Mouse (Mus musculus) liver (tissue): ENCODE results near the gene Ntng1.

Experiments
- DNase-seq: peaks from one replicate; pipeline ENCODE4 v3.0.0-alpha.2; 2020; ENCODE audit warnings: mixed read lengths

The Ntng1 gene

GRCm38 (mm10) chr3:110054125-110054524 is 89.7 kb downstream of the Ntng1 start:
- no peak for DNase-seq

DNA sequence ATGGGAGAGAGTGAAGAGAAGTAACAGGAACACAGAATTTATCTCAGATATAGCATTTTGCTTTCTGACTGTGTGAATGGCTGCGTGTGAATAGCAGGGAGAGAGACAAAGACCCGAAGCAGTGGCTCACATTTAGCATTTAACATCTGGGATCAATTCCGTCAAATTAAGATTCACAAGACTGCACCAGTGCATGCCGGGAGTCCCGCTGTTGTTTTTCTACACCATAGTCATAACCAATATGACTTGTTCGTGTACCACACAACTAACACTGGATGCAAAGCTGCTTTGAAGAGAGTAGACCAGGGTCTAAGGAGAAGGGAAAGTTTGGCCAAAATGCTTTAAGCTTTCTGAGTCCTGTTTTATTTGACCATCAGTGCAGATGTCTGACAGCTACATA is 95.7 kb downstream of the Ntng1 start:
- no peak for DNase-seq

DNA sequence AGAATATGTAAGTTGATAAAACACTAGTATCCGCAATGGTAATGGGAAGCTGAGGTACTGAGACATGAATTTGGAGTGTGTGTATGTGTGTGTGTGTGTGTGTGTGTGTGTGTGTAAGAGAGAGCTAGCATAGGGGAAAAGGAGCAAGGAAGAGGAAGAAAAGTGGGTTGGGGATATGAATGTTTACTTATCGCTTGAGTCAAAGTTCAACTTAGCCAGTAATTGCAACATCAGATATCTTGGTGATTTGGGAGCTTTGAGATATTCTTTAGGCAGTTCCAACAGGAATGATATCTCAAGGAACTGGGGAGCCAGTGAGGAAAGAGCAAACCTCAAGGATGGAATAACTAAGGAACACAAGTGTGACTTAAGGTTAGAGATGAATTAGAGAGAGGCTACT is 97.1 kb downstream of the Ntng1 start:
- DNase-seq, result no peak

DNA sequence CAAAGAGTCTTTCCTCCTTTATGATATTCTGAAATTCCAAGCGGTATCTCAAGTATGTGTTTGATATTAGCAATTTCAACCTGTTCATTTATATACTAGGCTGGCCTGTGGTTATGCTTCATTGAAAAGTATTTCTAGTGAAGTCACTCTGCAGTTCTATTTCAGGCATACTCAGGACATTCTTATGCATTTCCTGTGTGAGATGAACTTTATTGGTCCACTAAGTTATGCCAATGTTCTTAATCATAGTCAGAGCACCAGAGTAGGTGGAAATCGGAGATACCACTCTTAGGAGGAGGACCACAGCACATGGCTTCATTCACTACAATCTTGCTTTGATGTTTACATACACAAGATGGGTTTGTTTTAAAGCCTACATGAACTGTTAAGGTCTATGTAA is 99.6 kb downstream of the Ntng1 start:
- DNase-seq, result no peak

DNA sequence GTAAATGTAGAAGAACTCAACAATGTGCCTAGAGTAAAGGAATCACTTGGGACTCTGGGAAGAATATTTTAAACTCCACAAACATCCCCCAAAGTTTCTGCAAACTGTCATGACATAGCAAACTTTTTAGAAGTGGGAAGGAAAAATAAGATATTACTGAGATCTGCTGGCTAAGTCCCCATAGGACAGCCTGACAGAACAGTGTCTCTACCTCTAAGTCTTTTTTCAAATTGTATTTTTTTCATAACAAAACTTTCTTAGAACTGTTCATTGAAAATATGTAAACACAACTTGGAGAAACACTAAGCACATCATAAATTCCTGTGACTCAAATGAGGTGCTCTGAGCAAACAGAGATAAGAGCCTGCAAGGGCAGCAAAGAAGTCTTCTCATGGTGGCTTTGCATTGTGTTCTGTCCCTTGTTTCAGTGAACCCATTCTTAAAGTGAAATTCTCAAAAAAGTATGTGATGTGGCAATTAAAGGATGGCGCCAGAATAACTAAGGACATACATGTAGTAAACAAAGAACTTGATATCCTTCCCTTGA is 100.1 kb downstream of the Ntng1 start:
- no peak for DNase-seq

GRCm38 (mm10) chr3:110022783-110023599 is 120.8 kb downstream of the Ntng1 start:
- DNase-seq, result no peak

GRCm38 (mm10) chr3:110010870-110011626 is 132.8 kb downstream of the Ntng1 start:
- no peak for DNase-seq

GRCm38 (mm10) chr3:110010441-110010840 is 133.4 kb downstream of the Ntng1 start:
- DNase-seq, result no peak

DNA sequence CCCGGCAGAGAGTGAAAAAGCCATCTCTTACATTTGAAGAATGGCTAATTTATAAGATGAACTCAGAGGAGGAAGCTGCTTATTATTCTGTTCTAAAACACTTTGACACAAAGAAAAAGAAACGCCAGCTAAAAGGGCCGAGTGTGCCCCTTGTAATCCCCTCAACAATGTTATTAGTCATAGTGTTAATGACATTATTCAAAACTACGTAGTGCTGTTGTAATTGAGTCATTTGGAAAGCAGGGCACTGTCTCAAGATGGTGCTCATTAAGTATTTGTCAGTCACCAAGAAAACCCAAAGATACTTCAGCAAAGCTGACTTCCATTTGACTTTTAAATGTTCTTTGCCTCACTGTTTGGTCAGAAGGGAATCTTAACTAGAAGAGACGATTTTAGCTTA is 143.5 kb downstream of the Ntng1 start:
- DNase-seq, result no peak

- no peak for DNase-seq
Observed at GRCm38 (mm10) chr3:109995663-109996024, 148.2 kb downstream of the Ntng1 start.

DNA sequence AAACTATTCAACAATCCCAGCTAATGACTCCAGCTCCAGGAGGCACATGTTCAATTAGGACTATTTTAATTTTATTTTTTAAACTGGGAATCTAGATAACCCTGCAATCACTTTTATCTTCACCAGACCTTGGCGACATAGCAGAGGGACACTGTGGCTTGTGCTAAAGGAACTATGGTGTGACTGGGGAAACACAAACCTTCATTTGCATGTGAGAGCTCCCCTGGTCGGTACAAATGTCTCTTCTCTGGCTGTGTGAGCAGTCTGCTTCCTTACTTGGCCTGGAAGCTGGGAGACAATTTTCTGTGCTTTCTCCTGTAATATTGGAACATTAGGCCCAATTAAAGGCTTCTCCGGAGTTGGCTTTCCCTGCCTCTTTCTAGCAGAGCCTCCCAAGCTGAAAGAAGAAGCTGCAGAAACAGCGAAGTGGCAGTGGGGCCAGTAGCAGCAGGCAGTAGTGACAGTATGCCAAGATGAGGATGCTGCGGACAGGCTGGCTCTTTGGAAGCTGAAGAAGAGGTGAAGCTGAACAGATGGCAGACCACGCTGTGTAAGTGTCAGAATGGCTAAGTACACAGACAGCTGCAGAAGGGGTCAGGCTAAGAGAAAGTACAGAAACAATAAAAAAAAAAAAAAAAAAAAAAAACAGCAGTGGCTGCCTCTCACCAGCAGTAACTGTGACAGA is 148.7 kb downstream of the Ntng1 start:
- DNase-seq, result no peak

DNA sequence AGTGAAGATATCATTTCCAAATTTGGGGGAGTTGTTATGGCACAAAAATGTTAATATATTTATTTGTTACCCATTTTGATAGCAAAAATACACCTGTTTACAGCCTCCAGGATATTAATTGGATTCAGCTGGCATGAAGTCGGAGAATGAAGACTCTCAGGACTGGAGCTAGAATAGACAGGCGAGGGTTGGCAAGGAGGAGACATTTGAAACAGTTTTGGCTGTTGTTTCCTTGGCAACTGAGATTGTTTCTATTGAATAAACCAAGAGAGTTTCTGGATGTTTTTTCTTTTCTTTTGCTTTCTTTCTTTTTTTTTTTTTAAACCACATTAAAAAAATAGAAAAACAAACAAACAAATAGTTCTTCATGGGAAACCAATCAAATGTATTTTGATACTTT is 159.7 kb downstream of the Ntng1 start:
- DNase-seq, result no peak

DNA sequence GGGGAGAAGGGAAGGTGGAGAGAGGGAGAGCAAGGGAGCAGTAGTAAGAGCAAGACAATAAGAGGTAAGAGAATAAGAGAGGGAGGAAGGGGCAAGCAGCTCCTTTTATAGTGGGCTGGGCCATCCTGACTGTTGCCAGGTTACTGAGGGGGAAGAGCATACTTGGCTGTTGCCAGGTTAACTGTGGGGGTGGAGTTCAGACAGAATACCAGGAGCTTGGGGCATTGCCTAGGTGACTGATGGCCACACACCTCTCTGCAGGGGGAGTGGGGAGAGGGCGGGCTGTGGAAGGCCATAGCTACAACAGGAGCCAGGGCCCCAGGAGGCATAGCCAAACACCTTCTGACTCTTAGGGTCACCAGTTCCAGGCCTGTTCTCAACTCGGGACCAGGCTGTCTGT is 166.2 kb downstream of the Ntng1 start:
- DNase-seq, result no peak

DNA sequence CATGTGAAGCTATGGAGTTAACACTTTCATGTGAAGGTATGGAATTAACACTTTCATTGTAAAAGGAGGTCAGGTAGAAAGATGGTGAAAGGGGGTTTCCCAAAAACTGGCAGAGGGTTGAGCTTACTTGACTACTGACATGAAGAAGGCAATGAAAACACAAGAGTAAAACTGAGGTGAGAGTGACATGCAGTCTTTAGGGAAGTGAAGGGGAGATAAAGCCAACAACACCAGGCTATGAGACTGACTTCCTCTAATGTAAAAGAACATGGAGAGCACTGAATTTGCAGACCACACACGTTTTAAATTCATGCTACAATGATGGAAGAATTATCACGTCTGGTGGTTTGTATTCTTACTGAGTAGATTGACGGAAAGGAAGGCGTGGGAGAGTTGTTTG is 168.7 kb downstream of the Ntng1 start:
- DNase-seq, result no peak

GRCm38 (mm10) chr3:109971465-109971864 is 172.3 kb downstream of the Ntng1 start:
- no peak for DNase-seq

DNA sequence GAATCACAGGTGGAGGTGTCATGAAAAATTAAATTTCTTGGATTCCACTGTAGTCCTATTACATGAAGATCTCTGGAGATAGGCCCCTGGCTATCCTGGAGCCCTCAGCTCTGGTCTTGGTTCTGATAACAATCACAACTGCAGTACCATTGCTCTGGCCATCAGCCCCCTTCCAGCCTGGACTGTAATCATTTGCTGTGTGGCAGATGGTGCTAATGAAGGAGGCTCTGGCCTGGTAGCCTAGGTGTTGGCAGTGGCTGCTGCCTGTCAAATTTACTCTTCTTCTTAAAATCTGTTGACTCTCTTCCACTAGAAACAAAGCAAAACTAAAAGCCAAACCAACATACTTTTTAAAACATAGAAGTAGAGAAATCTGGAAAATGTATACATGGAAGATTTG is 173.6 kb downstream of the Ntng1 start:
- no peak for DNase-seq

DNA sequence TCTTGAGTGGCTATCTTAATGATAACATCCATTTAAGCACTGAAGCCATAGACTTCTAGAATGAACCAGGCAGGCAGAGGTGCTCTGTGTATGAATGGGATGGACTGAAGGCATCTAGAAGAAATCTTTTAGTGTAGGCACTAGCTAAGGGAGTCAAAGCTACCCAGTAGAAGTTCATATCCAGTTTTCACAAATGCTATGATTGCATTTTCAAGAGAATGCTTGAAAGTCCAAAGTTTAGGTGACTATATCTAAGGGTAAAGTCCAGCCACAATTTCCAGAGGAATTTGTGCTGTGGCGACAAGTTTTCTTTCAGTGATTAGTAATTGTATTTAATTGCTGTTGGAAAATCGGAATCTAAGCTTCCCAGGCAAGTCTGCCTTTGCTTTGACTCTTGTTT is 181.2 kb downstream of the Ntng1 start:
- DNase-seq, result no peak

DNA sequence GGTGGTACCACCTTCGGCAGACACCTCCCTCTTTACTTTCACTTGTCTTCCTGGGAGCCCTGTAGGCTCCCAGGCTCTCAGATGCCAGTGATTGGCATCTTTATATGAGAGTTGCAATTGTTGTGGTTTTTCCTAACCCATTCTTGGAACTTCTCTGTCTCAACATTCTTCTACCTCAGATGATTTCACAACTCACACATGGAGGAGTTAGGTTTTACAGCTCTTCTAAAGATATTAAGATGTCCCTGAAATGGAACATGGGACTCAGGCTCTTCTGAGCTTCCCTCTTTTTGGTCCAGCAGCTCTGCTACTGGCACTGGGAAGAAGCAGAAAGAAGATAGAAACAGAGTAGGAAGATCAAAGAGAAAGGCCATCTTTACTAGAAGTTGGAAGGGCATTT is 200.9 kb downstream of the Ntng1 start:
- no peak for DNase-seq

DNA sequence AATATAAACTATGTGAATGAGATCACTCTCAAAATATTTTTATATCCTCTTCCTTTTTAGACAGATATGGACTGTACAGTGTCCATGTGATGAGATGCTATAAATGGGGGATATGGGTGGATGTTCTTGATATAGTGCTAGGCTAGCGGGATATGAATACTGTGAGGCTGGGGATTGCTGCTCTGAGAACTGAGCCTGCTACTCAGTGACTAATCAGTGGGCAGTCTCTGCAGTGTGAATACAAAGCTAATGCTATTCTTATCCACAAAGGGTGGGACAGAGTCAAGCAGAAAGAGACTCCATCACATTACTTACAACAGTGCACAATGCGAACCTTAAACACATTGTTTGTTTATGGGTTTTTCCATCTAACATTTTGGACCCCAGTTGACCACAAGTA is 206.2 kb downstream of the Ntng1 start:
- DNase-seq, result no peak

DNA sequence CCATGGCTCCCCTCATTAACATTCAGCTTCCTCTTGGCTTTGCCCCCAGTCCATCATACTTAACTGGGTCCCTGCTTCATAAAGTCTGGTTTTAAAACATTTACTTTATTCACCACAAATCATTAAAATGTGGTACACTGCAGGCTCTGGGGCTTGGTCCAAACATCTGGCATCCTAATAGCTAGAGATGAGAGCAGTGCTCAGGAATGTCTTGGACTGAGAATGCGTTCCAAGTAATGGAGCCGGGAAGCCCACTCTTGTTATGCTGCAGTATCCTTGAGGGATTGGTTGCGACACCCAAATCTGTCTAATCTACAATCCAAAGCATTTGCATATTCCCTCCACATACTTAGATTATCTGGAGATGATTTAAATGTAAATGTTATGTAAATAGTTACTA is 207.5 kb downstream of the Ntng1 start:
- DNase-seq, result no peak

GRCm38 (mm10) chr3:109932261-109932660 is 211.6 kb downstream of the Ntng1 start:
- DNase-seq, result no peak

DNA sequence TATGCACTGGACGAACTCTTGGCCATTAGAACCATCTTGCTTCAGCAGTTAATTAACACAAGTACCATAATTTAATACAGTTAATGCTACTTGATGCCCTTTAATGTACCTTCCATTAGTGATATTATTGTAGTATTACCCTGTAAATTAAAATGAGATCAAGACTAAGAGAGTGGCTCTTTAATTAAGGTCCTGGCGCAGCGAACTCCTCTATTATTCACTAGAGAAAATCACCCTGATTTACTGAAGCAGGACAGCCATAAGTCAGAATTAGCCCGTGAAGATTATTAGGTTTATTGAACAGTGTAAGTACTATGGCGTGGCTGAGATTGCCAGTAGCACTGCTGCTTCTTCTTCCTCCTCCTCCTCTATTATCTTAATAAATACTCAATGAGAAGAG is 212.8 kb downstream of the Ntng1 start:
- DNase-seq, result no peak

- no peak for DNase-seq
Observed at GRCm38 (mm10) chr3:109923788-109924187, 220.0 kb downstream of the Ntng1 start.

- no peak for DNase-seq
Observed at GRCm38 (mm10) chr3:109918996-109919395, 224.8 kb downstream of the Ntng1 start.
